Mouse (Mus musculus) kidney, embryonic 14.5 days (tissue): ENCODE measurements around the gene Terb1. TPM values are rescaled to one million over a fixed set of nuclear protein-coding genes. Genes with fewer than 3 reads are reported as not detected.

Experiments used
- polyA plus RNA-seq: library from polyadenylated mRNA; unstranded; fragments of >200 nt; fragmentation: Nextera tagmentation; extraction: Ambion mirVana; gene quantifications from 2 replicates; pipeline ENCODE4 v1.2.1, GENCODE M21; 2014

The Terb1 gene
- polyA plus RNA-seq, 1 experiment from 2014 or later = 0.79 TPM

Other genes with a start within 250 kb of the Terb1 start
- gene Cmtm2a, start 216.7 kb downstream of the Terb1 start, polyA plus RNA-seq = not detected in 2 replicates
- not detected in 2 replicates for gene Gm45711, start 199.8 kb downstream of the Terb1 start, polyA plus RNA-seq
- not detected in 2 replicates for gene Cmtm1, start 199.8 kb downstream of the Terb1 start, polyA plus RNA-seq
- not detected in 2 replicates for gene Gm11020, start 188.3 kb downstream of the Terb1 start, polyA plus RNA-seq
- not detected in 2 replicates for gene Cmtm2b, start 187.7 kb downstream of the Terb1 start, polyA plus RNA-seq
- gene Cmtm3, start 170.5 kb downstream of the Terb1 start, polyA plus RNA-seq = 167 and 169 TPM in 2 replicates
- 5.6 and 6.4 TPM in 2 replicates for gene Cmtm4, start 114.1 kb downstream of the Terb1 start, polyA plus RNA-seq
- 25.8 and 56.6 TPM in 2 replicates for gene Dync1li2, start 66.9 kb downstream of the Terb1 start, polyA plus RNA-seq
- 123 and 129 TPM in 2 replicates for gene Nae1, start 24.7 kb upstream of the Terb1 start, polyA plus RNA-seq
- 1.3 and 1.8 TPM in 2 replicates for gene Car7, start 24.8 kb upstream of the Terb1 start, polyA plus RNA-seq
- 15.1 and 18.7 TPM in 2 replicates for gene Pdp2, start 81.5 kb upstream of the Terb1 start, polyA plus RNA-seq
- gene Cdh16, start 114.5 kb upstream of the Terb1 start, polyA plus RNA-seq = 166 and 200 TPM in 2 replicates
- 13.9 and 14.5 TPM in 2 replicates for gene Rrad, start 121.4 kb upstream of the Terb1 start, polyA plus RNA-seq
- 94.4 and 111 TPM in 2 replicates for gene Ciao2b, start 132.1 kb upstream of the Terb1 start, polyA plus RNA-seq
- gene Ces2a, start 224.1 kb upstream of the Terb1 start, polyA plus RNA-seq = not detected in 2 replicates